Mouse (Mus musculus): ENCODE measurements around the gene Mageb4.
"Not testable (repeated sequence)": the region's sequence is repeated elsewhere in the genome, so short reads cannot be mapped to it uniquely, and the experiment has no call there.

The Mageb4 gene

DNA sequence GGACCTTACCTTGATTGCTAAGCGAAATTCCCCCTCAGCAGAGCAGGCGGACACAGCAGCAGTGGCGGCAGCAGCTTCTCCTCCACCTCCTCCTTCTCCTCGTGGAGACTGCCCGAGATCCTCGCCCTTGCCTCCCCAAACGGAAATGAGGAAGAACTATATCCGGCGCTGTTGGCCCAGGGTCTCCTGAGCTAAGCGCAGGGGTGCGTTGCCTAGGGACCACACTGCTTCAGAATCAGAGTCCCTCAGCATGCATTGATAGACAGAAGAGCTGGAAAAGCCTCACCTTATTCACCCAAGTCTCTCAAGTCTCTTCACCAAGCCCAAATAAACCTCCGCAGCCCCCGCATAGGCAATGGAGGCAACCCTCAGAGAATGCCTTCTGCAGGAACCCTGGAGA, at the start of gene Mageb4:
TSS of gene Mageb4 (minus strand) at position 101 of the 400 bp plus-strand sequence.
- DNase-seq (ENCODE audit: low read depth, low spot score): not testable (repeated sequence)

DNA sequence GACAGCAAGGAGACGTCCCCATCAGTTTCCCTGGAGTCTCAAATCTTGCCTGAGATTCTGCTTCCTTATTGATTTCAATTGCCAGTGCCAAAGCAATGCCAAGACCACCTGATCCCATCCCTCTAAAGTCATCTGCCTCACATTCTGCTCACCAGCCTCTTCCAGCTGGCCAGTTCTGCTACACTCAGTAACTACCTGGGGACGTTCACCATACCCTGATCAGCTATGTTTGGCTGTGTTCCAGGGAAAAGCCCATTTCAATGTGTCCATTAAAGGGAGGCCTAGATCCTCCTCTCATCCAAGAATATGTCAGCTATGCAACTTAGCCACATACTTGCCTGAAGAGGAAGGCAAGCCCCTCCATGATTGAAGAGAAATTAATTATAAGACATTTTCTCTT, 20.3 kb downstream of the Mageb4 start:
- DNase-seq (ENCODE audit: low read depth, low spot score): not testable (repeated sequence)

DNA sequence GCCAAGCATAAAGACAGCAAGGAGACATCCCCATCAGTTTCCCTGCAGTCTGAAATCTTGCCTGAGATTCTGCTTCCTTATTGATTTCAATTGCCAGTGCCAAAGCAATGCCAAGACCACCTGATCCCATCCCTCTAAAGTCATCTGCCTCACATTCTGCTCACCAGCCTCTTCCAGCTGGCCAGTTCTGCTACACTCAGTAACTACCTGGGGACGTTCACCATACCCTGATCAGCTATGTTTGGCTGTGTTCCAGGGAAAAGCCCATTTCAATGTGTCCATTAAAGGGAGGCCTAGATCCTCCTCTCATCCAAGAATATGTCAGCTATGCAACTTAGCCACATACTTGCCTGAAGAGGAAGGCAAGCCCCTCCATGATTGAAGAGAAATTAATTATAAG, 58.9 kb downstream of the Mageb4 start:
- DNase-seq (ENCODE audit: low read depth, low spot score): not testable (repeated sequence)

DNA sequence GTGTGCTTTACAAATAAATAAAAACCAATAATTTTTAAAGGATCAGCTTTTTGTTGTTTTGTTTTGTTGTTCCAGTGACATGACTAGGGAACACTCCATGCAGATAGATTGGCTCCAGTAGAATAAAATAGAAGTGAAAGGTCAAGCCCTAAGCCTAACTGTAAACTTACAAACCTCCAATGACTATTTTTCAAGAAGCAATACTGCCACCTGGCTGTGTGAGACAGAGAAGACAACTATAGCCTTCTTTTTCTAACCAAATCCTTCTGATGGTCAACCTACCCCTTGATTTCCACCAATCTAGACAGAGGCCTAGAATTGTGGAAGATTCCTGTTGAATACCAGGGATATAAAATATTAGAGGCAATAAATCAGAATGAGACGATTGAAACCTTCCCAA, 67.6 kb downstream of the Mageb4 start:
- no peak for DNase-seq (ENCODE audit: low read depth, low spot score)

Measured in CD4-positive helper T cell, adult 2 months (primary cell).